Mouse (Mus musculus) forebrain, embryonic 15.5 days (tissue): ENCODE results near the gene Prr13. TPM values are rescaled to one million over a fixed set of nuclear protein-coding genes. Genes with fewer than 3 reads are reported as not detected.

Experiments
- ATAC-seq: fragments of 200-750 bp; cut with Nextera tagmentation; replicated peaks from 2 replicates; pipeline ENCODE4 v1.8.0; 2017; ENCODE audit warnings: mild to moderate bottlenecking, moderate TSS enrichment, moderate library complexity
- H3K27ac ChIP-seq: fragments of 300-500 bp; sonication (generic); replicated peaks from 2 replicates; pipeline ENCODE4 v1.5.1; 2015; ENCODE audit warnings: mild to moderate bottlenecking, inconsistent platforms
- H3K27me3 ChIP-seq: fragments of 300-500 bp; sonication (generic); 2 replicates; pipeline ENCODE4 v1.6.1; 2015; ENCODE audit warnings: inconsistent platforms
- H3K36me3 ChIP-seq: fragments of 300-500 bp; sonication (generic); 2 replicates; pipeline ENCODE4 v1.6.1; 2015; ENCODE audit warnings: mild to moderate bottlenecking, inconsistent platforms
- H3K4me1 ChIP-seq: fragments of 300-500 bp; sonication (generic); 2 replicates; pipeline ENCODE4 v1.6.1; 2015; ENCODE audit warnings: inconsistent platforms
- H3K4me2 ChIP-seq: fragments of 300-500 bp; sonication (generic); replicated peaks from 2 replicates; pipeline ENCODE4 v1.6.1; 2015; ENCODE audit warnings: mild to moderate bottlenecking, inconsistent platforms
- H3K4me3 ChIP-seq: fragments of 300-500 bp; sonication (generic); 2 replicates; pipeline ENCODE4 v1.5.1; 2015; ENCODE audit warnings: mild to moderate bottlenecking, inconsistent platforms
- H3K9ac ChIP-seq: fragments of 300-500 bp; sonication (generic); replicated peaks from 2 replicates; pipeline ENCODE4 v1.6.1; 2015; ENCODE audit warnings: mild to moderate bottlenecking, inconsistent platforms
- H3K9me3 ChIP-seq: fragments of 300-500 bp; sonication (generic); 2 replicates; pipeline ENCODE4 v1.6.1; 2016; ENCODE audit warnings: inconsistent platforms
- WGBS: fragments of 180-500 bp; shearing (Covaris S2); methylation state at CpG from one replicate; pipeline ENCODE4 v1.1.7; 2015; ENCODE audit warnings: mixed read lengths; 5-methylcytosine and 5-hydroxymethylcytosine counted together
- polyA plus RNA-seq: library from polyadenylated mRNA; unstranded; fragments of >200 nt; fragmentation: Nextera tagmentation; extraction: Ambion mirVana; gene quantifications from 2 replicates; pipeline ENCODE4 v1.2.1, GENCODE M21; 2015

Gene Prr13
- polyA plus RNA-seq, 1 experiment from 2014 or later = 85.8 TPM

DNA sequence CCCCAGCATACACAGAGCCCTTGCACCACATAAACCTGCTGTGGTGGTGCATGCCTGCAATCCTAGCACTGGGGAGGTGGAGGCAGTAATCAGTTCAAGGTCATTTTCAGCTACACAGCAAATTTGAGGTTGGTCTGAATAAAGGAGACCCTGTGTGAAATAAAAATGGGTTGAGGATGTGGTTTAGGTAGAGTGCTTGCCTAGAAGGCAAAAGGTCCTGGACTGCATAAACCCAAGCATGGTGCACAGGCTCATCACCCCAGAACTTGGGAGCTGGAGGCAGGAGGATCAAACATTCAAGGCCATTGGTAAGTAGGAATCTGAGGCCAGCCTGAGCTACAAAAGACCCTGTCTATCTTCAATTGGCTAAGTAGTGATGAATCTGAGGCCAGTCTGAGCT lies 48.7 kb downstream of the Prr13 start:
- Histone ChIP-seq H3K9ac (no peak overlapping the region), H3K4me1 (peaks cover 34% of the 10 kb centered on the region), H3K4me3 (no peak overlapping the region), H3K27me3 (no peaks in the 10 kb centered on the region), H3K36me3 (peaks cover 38% of the 10 kb centered on the region), H3K27ac (no peak overlapping the region), H3K4me2 (no peak overlapping the region), H3K9me3 (no peaks in the 10 kb centered on the region)
- no peak for ATAC-seq

DNA sequence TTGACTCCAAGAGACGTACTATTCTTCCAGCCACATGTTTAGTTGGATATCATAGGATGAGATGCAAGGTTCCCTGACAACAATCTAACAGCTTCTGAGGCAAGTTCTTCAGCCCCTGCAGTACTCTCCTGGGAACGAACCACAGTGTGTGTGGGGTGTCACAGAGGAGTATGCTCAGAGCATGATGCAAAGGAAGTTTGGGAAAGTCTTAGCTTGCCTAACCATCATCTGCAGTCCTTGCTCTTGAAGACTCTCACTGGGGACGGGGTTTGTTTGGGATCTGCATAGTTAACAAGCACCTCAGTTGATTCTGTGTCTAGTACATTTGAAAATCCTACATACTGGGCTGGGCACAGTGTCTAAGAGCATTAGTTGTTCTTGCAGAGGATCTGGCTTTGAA lies 49.5 kb downstream of the Prr13 start:
- 83% methylated on average over 3 of the region's 3 CpGs for WGBS
- H3K9me3 ChIP-seq = no peaks in the 10 kb centered on the region
- H3K36me3 ChIP-seq = peaks cover 30% of the 10 kb centered on the region
- peaks cover 40% of the 10 kb centered on the region for H3K4me1 ChIP-seq
- H3K4me3 ChIP-seq = no peak overlapping the region
- no peak overlapping the region for H3K4me2 ChIP-seq
- no peak for ATAC-seq
- no peak overlapping the region for H3K27ac ChIP-seq
- H3K9ac ChIP-seq = no peak overlapping the region
- H3K27me3 ChIP-seq = no peaks in the 10 kb centered on the region

DNA sequence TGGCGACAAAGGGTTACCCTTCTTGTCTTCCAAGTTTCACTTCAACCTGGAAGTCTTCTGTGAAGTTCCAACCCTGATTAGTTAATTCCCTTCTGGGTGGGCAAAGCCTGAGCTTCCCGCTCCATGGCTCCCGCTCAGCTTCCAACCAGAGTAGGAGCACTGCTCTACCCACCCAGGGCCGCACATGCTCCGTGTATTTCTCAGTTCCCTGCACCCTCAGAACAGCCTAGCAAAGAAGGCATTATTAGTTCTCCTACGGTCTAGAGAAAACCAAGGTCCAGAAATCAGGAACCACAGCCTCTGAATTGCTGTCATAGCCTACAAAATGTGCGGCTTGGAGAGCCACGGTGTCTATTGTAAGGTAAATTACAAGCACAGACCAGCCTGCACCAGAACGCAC lies 51.3 kb downstream of the Prr13 start:
- Histone ChIP-seq H3K4me1 (peaks cover 54% of the 10 kb centered on the region), H3K4me2 (peak overlapping the region; percentile 86), H3K36me3 (peaks cover 13% of the 10 kb centered on the region), H3K4me3 (peak overlapping the region; percentile 79), H3K9ac (peak overlapping the region; percentile 65), H3K27me3 (no peaks in the 10 kb centered on the region), H3K27ac (peak overlapping the region; percentile 90), H3K9me3 (no peaks in the 10 kb centered on the region)
- 3% methylated on average over 9 of the region's 9 CpGs for WGBS
- ATAC-seq = peak; percentile 75

GRCm38 (mm10) chr15:102510590-102511284 lies 51.9 kb downstream of the Prr13 start:
- peak; percentile 94 for ATAC-seq
- Histone ChIP-seq H3K27ac (peak overlapping the region; percentile 90), H3K4me2 (peak overlapping the region; percentile 86), H3K36me3 (peaks cover 6% of the 10 kb centered on the region; the same call in 1 of the 2 replicates), H3K9ac (peak overlapping the region; percentile 65), H3K9me3 (no peaks in the 10 kb centered on the region), H3K27me3 (no peaks in the 10 kb centered on the region), H3K4me3 (peak overlapping the region; percentile 79), H3K4me1 (peaks cover 60% of the 10 kb centered on the region)
- 3% methylated on average over 33 of the region's 34 CpGs for WGBS

GRCm38 (mm10) chr15:102511285-102511833 lies 52.5 kb downstream of the Prr13 start:
- peaks cover 66% of the 10 kb centered on the region for H3K4me1 ChIP-seq
- peak overlapping the region; percentile 79 for H3K4me3 ChIP-seq
- no peaks in the 10 kb centered on the region for H3K9me3 ChIP-seq
- H3K36me3 ChIP-seq = peaks cover 4% of the 10 kb centered on the region; the same call in 1 of the 2 replicates
- WGBS = 16% methylated on average over 6 of the region's 6 CpGs
- peak overlapping the region; percentile 65; the same call in 1 of the 2 replicates for H3K9ac ChIP-seq
- H3K27me3 ChIP-seq = no peaks in the 10 kb centered on the region
- ATAC-seq = no peak
- peak overlapping the region; percentile 90 for H3K27ac ChIP-seq
- H3K4me2 ChIP-seq = peak overlapping the region; percentile 86

DNA sequence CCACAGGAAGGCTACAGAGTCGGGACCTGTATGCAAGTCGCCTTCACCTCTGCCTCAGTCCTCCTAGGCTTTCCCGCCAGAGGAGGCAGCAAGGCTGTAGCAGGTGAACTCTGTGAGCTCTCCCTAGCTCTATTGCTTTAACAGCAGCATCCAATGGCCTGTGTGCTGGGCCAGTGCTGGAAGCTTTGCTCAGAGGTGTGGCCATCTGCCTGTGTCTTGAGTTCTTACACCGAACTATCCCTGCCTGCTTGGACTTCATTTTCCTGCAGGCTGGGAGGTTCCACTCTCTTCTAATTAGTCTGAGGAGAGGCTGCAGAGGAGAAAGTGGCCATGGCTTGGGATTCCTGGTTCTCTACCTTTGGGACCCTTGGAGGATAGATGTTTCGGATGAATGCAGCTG lies 53.2 kb downstream of the Prr13 start:
- WGBS = 35% methylated on average over 5 of the region's 5 CpGs
- no peak overlapping the region for H3K4me3 ChIP-seq

More for the DNA sequence above, 53.2 kb downstream of the Prr13 start:
- Histone ChIP-seq H3K27me3 (no peaks in the 10 kb centered on the region), H3K36me3 (peaks cover 4% of the 10 kb centered on the region; the same call in 1 of the 2 replicates), H3K4me1 (peaks cover 66% of the 10 kb centered on the region), H3K27ac (peak overlapping the region; percentile 90), H3K9ac (peak overlapping the region; percentile 23; the same call in 1 of the 2 replicates), H3K4me2 (no peak overlapping the region), H3K9me3 (no peaks in the 10 kb centered on the region)
- ATAC-seq = no peak

Other genes with a start within 250 kb of the Prr13 start
- gene Itgb7, start 227.1 kb upstream of the Prr13 start, polyA plus RNA-seq = 0.33 and 0.99 TPM in 2 replicates
- 5.9 and 6.2 TPM in 2 replicates for gene Rarg, start 201.5 kb upstream of the Prr13 start, polyA plus RNA-seq
- not detected in 2 replicates for gene Gm9918, start 188.5 kb upstream of the Prr13 start, polyA plus RNA-seq
- gene Mfsd5, start 179.6 kb upstream of the Prr13 start, polyA plus RNA-seq = 50.1 and 51.5 TPM in 2 replicates
- 10.2 and 15.2 TPM in 2 replicates for gene Espl1, start 162.8 kb upstream of the Prr13 start, polyA plus RNA-seq
- gene Pfdn5, start 132.9 kb upstream of the Prr13 start, polyA plus RNA-seq = 467 and 474 TPM in 2 replicates
- gene Myg1, start 127.3 kb upstream of the Prr13 start, polyA plus RNA-seq = 98.2 and 108 TPM in 2 replicates
- gene Aaas, start 108.3 kb upstream of the Prr13 start, polyA plus RNA-seq = 42.6 and 44.9 TPM in 2 replicates
- 0.36 and 0.40 TPM in 2 replicates for gene Sp7, start 91.8 kb upstream of the Prr13 start, polyA plus RNA-seq
- gene Sp1, start 52.9 kb upstream of the Prr13 start, polyA plus RNA-seq = 5.4 and 5.6 TPM in 2 replicates
- 0.15 and 0.83 TPM in 2 replicates for gene Amhr2, start 13.7 kb upstream of the Prr13 start, polyA plus RNA-seq
- gene Pcbp2, start 11.5 kb downstream of the Prr13 start, polyA plus RNA-seq = 155 and 161 TPM in 2 replicates
- gene Gm10337, start 44.7 kb downstream of the Prr13 start, polyA plus RNA-seq = 6.0 and 6.1 TPM in 2 replicates
- gene Map3k12, start 58.0 kb downstream of the Prr13 start, polyA plus RNA-seq = 55.3 and 55.9 TPM in 2 replicates
- gene Tarbp2, start 59.2 kb downstream of the Prr13 start, polyA plus RNA-seq = 102 and 103 TPM in 2 replicates
- 2.4 and 2.5 TPM in 2 replicates for gene Npff, start 65.9 kb downstream of the Prr13 start, polyA plus RNA-seq
- gene Gm28047, start 166.0 kb downstream of the Prr13 start, polyA plus RNA-seq = not detected in 2 replicates
- 24.6 and 25.1 TPM in 2 replicates for gene Atf7, start 166.4 kb downstream of the Prr13 start, polyA plus RNA-seq
- gene Atp5g2, start 213.3 kb downstream of the Prr13 start, polyA plus RNA-seq = 56.8 and 62.4 TPM in 2 replicates